Mouse (Mus musculus) testis, adult 2 months (tissue): ENCODE results near the gene Snx32. TPM values are rescaled to one million over a fixed set of nuclear protein-coding genes. Genes with fewer than 3 reads are reported as not detected.
A peak's percentile ranks its signal among the peaks of the same experiment; 100 is the strongest.

Experiments used
- H3K27ac ChIP-seq: fragments of 200-500 bp; 2 replicates; pipeline ENCODE4 v1.5.1; 2012; ENCODE audit warnings: low read depth, low read length; ENCODE audit not compliant: control insufficient read depth, insufficient read depth
- H3K27me3 ChIP-seq: fragments of 200-500 bp; 2 replicates; pipeline ENCODE4 v1.6.1; 2012; ENCODE audit warnings: mild to moderate bottlenecking, low read length, moderate library complexity; ENCODE audit not compliant: control insufficient read depth, insufficient read depth
- H3K36me3 ChIP-seq: fragments of 200-500 bp; 2 replicates; pipeline ENCODE4 v1.6.1; 2012; ENCODE audit warnings: mild to moderate bottlenecking, low read length; ENCODE audit not compliant: control insufficient read depth, insufficient read depth
- H3K4me1 ChIP-seq: fragments of 200-500 bp; 2 replicates; pipeline ENCODE4 v1.6.1; 2012; ENCODE audit warnings: low read length; ENCODE audit not compliant: control insufficient read depth, insufficient read depth
- H3K4me3 ChIP-seq: fragments of 200-500 bp; 2 replicates; pipeline ENCODE4 v1.5.1; 2012; ENCODE audit warnings: low read depth, mild to moderate bottlenecking, low read length, moderate library complexity, mixed read lengths; ENCODE audit not compliant: control insufficient read depth
- CTCF ChIP-seq: fragments of 200-500 bp; IDR thresholded peaks from 2 replicates; pipeline ENCODE4 v1.5.1; 2012; ENCODE audit warnings: low read depth, mild to moderate bottlenecking, inconsistent platforms, low read length, moderate library complexity; ENCODE audit not compliant: control insufficient read depth, insufficient read depth, insufficient replicate concordance
- POLR2A ChIP-seq: fragments of 200-500 bp; IDR thresholded peaks from 2 replicates; pipeline ENCODE4 v1.6.1; 2012; ENCODE audit warnings: low read depth, mild to moderate bottlenecking, inconsistent platforms, low read length, moderate library complexity; ENCODE audit not compliant: control insufficient read depth
- polyA plus RNA-seq: library from polyadenylated mRNA; depleted of rRNA; stranded (reverse); fragments of >200 nt; gene quantifications from 2 replicates; pipeline ENCODE4 v1.2.3, GENCODE M21; 2012

Snx32 gene
- polyA plus RNA-seq, 1 experiment, result 12.7 TPM

- Histone ChIP-seq H3K4me1 (peaks cover 10% of the 10 kb centered on the region), H3K27ac (no peak overlapping the region), H3K36me3 (no peaks in the 10 kb centered on the region), H3K27me3 (no peaks in the 10 kb centered on the region), H3K4me3 (no peak overlapping the region)
- TF ChIP-seq POLR2A, result 0 out of 2 replicates have a peak, but pooled peaks have one; percentile 15
- no peak for TF ChIP-seq CTCF
Measured at GRCm38 (mm10) chr19:5480016-5480415, 30.3 kb downstream of the Snx32 start.

DNA sequence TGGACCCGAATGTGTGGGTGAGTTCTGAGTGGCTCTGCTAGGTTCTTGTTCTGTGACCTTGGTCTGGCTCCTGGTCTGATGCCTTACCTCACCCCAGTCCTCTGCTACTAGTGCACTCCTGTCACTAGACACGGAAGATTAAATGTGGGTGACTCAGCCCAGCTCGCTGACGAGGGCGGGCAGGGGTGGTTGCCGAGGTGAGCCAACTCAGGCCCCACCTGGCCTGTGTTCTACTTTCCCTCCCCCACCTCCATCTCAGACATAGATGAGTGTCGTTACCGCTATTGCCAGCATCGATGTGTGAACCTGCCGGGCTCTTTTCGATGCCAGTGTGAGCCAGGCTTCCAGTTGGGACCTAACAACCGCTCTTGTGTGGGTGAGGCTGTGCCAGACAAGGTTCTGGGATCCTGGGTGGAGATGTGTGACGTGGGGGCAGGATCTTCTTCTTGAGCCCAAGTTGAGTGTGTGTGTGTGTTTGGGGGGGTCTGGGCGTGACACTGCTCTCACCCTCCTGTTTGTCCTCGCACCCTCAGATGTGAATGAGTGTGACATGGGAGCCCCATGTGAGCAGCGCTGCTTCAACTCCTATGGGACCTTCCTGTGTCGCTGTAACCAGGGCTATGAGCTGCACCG is 32.6 kb downstream of the Snx32 start:
- Histone ChIP-seq H3K4me1 (peaks cover 23% of the 10 kb centered on the region), H3K27ac (no peak overlapping the region), H3K27me3 (no peaks in the 10 kb centered on the region), H3K4me3 (no peak overlapping the region), H3K36me3 (no peaks in the 10 kb centered on the region)
- TF ChIP-seq CTCF (no peak), POLR2A (no peak)

DNA sequence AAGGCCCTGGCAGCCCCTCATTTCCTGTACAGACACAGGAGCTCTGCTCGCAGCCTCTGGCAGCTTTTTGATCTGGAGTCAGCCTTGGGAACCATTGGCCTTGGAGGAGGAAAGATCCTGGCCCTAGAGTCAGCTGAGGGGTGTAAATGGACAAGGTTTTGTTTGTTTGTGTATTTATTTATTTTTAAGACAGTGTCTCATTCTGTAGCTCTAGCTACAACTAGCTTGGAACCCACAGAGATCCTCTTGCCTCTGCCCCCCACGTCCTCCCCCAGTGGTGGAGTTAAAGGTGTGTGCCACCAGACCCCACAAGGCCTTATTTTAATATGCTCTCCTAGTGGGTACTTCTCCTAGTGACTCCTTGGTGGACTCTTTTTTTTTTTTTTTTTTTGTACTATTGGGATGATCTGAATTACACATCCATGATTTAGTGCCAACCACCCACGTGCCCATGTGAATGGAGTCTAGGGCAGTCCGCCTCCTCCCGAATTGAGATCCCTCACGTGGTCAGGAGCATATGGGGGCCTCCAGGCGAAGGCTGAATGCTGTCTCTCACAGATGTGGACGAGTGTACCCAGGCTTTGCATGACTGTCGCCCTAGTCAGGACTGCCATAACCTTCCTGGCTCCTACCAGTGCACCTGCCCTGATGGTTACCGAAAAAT is 33.2 kb downstream of the Snx32 start:
- Histone ChIP-seq H3K36me3 (no peaks in the 10 kb centered on the region), H3K27me3 (no peaks in the 10 kb centered on the region), H3K4me3 (no peak overlapping the region), H3K4me1 (peaks cover 23% of the 10 kb centered on the region), H3K27ac (no peak overlapping the region)
- no peak for TF ChIP-seq CTCF

DNA sequence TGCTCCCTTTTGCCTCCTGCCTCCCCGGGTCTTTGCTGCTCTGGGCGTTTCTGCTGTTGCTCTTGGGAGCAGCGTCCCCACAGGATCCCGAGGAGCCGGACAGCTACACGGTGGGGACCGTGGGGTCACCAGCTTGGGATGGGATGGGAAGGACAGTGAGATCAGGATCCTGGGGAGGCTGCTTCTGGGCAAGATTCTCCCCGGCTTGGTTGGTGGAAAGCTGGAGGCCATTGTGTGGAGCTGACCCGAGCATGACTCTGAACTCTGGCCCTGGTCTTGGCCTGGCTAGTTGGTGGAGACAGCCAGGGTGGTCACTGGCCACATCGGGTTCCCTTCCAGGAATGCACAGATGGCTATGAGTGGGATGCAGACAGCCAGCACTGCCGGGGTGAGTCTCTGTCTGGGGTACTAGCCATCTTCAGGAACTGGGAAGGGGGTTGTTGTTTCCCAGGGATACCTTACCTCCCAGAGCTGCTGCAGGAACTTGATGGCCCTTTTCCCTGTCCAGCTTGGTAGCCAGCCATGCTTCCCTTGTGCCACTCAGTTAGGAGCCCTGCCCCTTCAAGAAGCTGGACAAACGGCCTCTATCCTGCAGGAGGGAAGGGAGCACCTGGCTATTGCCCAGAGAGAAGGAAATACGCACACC is 35.1 kb downstream of the Snx32 start:
- Histone ChIP-seq H3K4me3 (peak overlapping the region; percentile 73), H3K27ac (peak overlapping the region; percentile 72), H3K27me3 (no peaks in the 10 kb centered on the region), H3K4me1 (peaks cover 23% of the 10 kb centered on the region), H3K36me3 (no peaks in the 10 kb centered on the region)
- TF ChIP-seq POLR2A (no peak), CTCF (no peak)

- Histone ChIP-seq H3K27me3 (no peaks in the 10 kb centered on the region), H3K36me3 (no peaks in the 10 kb centered on the region), H3K4me1 (peaks cover 23% of the 10 kb centered on the region), H3K4me3 (peak overlapping the region; percentile 75), H3K27ac (peak overlapping the region; percentile 72)
- TF ChIP-seq POLR2A, result no peak
Measured at GRCm38 (mm10) chr19:5474281-5475068, 35.9 kb downstream of the Snx32 start.

GRCm38 (mm10) chr19:5473720-5474119 is 36.6 kb downstream of the Snx32 start, which contains the start of gene Efemp2:
Gene Efemp2, plus strand, starts transcription at chr19:5473954.
- peak; percentile 30; the same call in 1 of the 2 replicates for TF ChIP-seq POLR2A
- no peak for TF ChIP-seq CTCF
- peak within 1 kb of the TSS; percentile 72 for H3K27ac ChIP-seq

GRCm38 (mm10) chr19:5472857-5473256 is 37.5 kb downstream of the Snx32 start:
- no peak for TF ChIP-seq CTCF
- Histone ChIP-seq H3K4me3 (no peak overlapping the region), H3K27me3 (no peaks in the 10 kb centered on the region), H3K4me1 (peaks cover 23% of the 10 kb centered on the region), H3K36me3 (no peaks in the 10 kb centered on the region), H3K27ac (no peak overlapping the region)

More at GRCm38 (mm10) chr19:5473720-5474119, 36.6 kb downstream of the Snx32 start, which contains the start of gene Efemp2:
- Histone ChIP-seq H3K36me3 (no peaks in the 10 kb centered on the region), H3K4me3 (peak within 1 kb of the TSS; percentile 75), H3K27me3 (no peaks in the 10 kb centered on the region), H3K4me1 (peaks cover 23% of the 10 kb centered on the region)
